Mouse (Mus musculus) gastrocnemius, postnatal 36 days (tissue): ENCODE results near the gene 5730455P16Rik. TPM values are rescaled to one million over a fixed set of nuclear protein-coding genes. Genes with fewer than 3 reads are reported as not detected.
"Not testable (repeated sequence)": the region's sequence is repeated elsewhere in the genome, so short reads cannot be mapped to it uniquely, and the experiment has no call there.

Experiments used
- DNase-seq, 2 experiments: peaks; one replicate each; pipeline ENCODE4 v3.0.0; 2022
- intact Hi-C: fragments of 180-260 bp; cut with DNase I; formaldehyde crosslinking; loops from one replicate; pipeline ENCODE4 v1.15.1; 2025
- long read RNA-seq, 2 experiments: library from polyadenylated mRNA; stranded (forward); transcript quantifications; one replicate each; pipeline ENCODE4 v2.0.0; 2021
- total RNA-seq, 2 experiments: library from RNA; stranded (reverse); gene quantifications; 2 replicates each; pipeline ENCODE4 v1.2.3; 2021

The 5730455P16Rik gene
- 10 to 100 TPM; 32.1 TPM for total RNA-seq
- long read RNA-seq, experiment 1, full-length matches to known transcripts = 18 of 25 reads
- long read RNA-seq, experiment 1, partial matches to known transcripts = 0 of 25 reads
- long read RNA-seq, experiment 1, other reads (novel, unspliced or antisense) = 7 of 25 reads
- long read RNA-seq, experiment 2, full-length matches to known transcripts = 13 of 24 reads
- long read RNA-seq, experiment 2, partial matches to known transcripts = 0 of 24 reads
- long read RNA-seq, experiment 2, other reads (novel, unspliced or antisense) = 11 of 24 reads

DNA sequence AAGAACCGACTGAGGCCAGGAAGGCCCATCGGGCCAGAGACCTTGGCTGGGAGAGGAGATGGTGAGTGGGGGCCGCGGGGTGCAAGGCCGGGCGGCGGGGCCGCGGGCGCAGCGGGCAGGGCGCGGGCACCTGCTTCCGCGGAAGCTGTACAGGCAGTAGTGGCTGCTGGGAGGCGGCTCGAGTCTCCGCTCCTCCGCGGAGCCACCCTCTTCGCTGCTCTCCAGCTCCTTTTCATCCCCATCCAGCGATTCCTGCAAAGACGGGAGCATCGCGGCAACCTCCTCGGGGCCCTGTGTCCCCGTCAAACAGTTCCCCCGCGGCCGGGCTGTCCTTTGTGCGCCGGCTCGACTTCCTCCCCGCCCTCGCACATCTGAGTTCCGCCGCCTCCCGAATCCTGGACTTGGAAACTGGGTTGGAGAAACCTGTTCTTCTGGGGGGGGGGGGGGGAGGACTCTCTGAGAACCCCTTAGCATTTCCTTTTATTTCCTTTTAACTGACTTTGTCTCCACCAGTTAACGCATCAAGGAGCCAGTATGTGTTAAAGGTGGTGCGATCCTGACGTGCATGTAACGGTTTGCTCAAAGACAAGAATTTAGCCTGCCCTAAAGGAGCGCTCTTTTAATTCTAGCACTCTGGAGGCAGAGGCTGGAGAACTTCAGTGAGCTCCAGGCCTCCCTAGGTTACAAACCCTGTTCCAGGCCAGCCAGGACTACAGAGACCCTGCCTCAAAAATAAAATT lies at the start of gene 5730455P16Rik:
Gene 5730455P16Rik, minus strand, starts transcription at position 323 of the 740 bp plus-strand sequence.
- intact Hi-C loops = no loop called here

DNA sequence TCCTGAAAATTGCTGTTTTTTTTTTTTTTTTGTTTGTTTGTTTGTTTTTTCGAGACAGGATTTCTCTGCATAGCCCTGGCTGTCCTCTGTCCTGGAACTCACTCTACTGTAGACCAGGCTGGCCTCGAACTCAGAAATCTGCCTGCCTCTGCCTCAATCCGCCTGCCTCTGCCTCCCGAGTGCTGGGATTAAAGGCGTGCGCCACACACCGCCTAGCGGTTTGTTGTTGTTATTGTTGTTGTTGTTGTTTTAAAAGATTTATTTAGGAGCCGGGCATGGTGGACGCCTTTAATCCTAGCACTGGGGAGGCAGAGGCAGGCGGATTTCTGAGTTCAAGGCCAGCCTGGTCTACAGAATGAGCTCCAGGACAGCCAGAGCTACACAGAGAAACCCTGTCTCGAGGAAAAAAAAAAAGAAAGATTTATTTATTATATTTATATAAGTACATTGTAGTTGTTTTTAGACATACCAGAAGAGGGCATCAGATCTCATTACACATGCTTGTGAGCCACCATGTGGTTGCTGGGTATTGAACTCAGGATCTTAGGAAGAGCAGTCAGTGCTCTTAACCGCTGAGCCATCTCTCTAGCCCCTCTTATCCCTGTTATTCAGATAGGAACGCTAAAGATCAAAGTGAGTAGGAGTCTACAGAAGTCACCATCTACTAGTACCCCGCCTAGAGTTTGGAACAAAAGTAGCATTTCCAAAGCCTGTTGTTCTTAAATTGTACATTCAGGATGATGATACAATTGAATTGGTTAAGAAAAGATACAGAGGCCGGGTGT lies 48.4 kb upstream of the 5730455P16Rik start:
- not testable (repeated sequence) for DNase-seq
- intact Hi-C loops = loop anchor here (5.0 kb wide), 2 partner anchors 46 to 246 kb away; no protein-coding TSS in a partner anchor

More for the DNA sequence above, at the start of gene 5730455P16Rik:
- DNase-seq = peak; percentile 79 to 80

DNA sequence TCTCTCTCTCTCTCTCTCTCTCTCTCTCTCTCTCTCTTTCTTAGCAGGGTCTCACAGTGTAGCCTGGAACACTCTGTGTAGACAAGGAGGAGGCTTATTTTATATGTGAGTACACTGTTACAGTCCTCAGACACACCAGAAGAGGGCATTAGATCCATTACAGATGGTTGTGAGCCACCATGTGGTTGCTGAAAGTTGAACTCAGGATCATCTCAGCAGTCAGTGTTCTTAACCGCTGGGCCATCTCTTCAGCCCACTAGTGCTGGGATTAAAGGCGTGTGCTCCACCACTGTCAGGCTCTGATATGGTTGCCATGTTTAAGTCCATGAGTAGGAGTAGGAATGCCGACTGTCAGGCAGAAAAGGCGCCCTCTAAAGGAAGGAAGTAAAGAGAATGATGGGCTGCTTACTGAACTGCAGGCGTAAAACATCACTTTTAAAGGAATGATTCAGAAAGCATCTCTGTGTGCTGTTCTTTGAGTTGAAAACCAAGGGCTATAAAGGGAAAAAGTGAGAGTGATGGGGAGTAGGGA lies 47.5 kb upstream of the 5730455P16Rik start:
- DNase-seq = no peak
- intact Hi-C loops = loop anchor here (5.0 kb wide), 2 partner anchors 47 to 247 kb away; no protein-coding TSS in a partner anchor

DNA sequence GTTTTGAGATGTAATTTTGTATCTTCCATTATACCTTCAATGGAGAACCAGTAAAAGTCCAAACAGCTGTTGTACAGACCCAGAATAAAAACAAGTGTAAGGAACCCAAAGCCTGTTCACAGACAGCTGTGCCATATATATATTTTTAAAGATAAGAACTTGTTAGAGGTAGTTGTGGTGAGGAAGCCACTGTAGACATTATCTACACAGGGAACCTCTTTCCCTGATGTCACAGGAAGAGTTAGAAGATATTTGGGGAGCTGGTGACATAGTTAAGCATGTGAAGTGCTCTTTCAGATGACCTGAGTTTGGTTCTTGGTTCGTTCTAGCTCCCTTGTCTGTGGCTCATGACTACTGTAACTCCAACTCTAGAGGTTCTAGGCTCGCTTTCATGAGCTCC lies 46.9 kb upstream of the 5730455P16Rik start:
- intact Hi-C loops = loop anchor here (5.0 kb wide), 2 partner anchors 48 to 248 kb away; no protein-coding TSS in a partner anchor
- DNase-seq = no peak

DNA sequence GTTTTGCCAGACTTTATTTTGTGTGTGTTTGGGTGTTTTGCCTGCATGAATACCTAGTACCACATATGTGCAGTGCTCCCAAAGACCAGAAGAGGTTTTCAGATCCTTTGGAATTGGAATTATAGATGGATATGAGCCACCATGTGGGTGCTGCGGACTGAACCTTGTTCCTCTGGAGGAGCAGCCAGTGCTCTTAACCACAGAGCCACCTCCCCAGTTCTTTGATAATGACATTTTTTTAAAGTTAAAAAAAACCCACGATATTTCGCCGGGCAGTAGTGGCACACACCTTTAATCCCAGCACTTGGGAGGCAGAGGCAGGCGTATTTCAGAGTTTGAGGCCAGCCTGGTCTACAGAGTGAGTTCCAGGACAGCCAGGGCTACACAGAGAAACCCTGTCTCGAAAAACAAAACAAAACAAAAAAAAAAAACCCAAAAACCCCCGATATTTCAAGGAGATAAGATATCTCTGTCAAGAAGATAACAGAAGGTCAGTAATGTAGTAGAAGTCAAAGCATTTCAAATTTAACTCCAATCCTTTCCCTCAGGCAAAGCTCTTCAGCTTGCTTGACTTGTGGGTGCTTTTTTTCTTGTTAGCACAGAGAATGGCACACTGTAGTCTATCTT lies 43.7 kb upstream of the 5730455P16Rik start:
- intact Hi-C loops = no loop called here
- DNase-seq = no peak

DNA sequence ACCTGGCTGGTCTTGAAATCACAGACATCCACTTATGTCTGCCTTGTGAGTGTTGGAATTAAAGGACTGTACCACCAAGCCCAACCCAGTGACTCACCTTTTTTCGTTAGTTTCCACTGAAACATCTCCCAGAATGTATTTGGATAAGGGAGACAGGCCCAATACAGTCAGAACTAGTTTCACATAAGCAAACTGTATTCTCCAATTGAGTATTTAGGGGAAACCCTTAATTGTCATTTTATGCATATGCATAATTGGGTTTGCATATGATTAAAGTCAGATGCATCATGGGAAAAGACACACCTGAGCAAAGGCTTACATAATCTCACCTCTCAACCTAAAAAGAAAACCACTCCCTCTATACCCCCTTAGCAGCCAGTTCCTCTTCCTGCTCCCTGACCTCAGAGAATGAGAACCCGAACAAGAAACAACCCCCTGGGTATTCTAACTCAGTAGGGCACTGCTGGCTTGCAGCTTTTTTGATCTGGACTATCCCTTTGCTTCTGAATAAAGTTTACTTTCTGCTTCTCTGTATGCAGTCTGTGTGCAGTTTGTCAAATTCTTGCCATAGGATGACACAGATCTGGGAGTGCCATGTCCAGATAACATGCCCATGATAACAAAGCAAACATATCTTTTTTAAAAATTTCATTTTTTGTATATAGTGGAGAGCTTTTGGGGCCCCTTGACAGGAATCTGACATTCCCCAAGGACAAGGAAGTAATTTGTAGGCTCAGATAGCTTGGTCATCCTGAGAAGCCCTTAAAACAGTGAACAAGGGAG lies 42.6 kb upstream of the 5730455P16Rik start:
- no peak for DNase-seq
- intact Hi-C loops = no loop called here

DNA sequence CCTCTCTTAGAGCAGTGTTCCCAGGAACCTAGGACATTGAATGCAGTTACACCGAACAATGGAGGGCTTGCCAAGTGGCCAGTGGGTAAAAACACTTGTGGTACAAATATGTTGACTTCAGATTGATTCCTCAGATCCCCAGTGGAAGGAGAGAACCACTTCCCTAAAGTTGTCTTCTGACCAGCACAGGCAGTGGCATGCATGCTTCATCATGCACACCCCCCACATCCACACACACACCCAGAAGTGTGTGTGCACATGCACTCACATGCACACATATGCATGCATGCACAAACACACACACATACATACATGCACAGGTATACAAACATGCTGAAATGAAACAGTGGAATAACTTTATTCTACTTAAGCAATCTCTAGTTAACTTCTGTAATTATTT lies 41.9 kb upstream of the 5730455P16Rik start:
- intact Hi-C loops = no loop called here

DNA sequence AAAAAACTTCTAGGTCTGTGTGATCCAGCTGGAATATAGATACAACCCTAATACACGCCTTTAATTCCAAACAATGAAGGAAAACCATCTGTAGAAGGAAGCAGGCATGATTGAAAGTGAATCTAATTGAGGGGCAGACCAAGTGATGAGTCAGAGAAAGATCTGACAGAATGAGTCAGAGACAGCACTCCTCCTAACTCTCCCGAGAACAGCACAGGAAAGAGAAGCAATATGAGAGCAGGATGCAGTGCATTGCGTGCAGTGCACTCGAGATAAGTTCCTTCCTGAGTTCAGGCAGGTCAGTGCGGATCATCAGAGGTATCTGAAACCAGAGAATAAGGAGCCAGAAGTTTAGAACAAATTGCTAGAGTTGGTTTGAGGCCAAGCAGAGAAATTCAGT lies 39.3 kb upstream of the 5730455P16Rik start:
- DNase-seq = no peak
- intact Hi-C loops = no loop called here

More for the DNA sequence above, 41.9 kb upstream of the 5730455P16Rik start:
- DNase-seq = no peak

DNA sequence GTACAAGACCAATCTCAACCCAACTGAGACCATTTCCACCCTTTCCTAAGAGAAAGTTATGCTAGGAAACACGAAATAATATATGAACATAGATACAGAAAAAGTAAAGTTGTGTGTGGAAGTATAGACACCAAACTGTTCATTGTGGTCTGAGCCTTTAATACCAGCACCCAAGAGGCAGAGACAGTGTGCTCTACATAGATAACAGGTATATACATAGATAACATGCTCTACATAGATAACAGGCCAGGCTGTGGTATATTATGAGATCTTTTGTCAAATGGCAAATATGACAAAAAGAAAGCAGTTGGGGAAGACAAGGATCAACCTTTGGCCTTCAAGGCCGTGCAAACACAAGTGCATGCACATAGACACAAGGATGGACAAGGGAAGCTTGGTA lies 32.5 kb upstream of the 5730455P16Rik start:
- no peak for DNase-seq
- intact Hi-C loops = no loop called here

DNA sequence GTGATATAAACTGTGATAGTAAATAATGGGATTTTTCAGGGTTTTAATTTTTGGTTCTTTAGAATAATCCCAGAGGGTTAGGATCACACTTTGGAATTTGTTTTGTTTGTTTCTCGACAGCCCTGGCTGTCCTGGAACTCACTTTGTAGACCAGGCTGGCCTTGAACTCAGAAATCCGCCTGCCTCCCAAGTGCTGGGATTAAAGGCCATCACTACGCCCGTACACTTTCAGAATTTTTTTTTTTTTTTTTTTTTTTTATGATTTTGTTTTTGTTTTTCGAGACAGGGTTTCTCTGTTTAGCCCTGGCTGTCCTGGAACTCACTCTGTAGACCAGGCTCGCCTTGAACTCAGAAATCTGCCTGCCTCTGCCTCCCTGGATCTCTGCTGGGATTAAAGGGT lies 30.0 kb upstream of the 5730455P16Rik start:
- intact Hi-C loops, DNase-seq: not testable (repeated sequence)

DNA sequence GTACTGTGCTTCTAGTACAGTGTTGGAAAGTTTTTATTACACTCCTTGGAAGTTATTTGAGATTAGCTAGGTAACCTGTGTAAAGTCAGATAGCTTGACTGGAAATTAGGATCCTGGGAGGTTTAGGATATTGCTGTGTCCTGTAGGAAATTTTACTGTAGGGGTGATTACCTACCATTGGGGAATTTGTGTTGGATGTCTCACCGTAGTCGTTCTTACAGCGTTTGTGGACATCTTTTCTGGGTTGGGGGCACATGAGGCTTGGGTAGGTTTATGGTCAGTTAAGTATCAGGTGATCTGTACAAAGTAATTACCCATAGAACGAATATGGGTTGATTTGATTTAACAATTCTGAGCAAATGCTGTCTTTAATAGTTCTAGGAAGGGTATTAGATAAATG lies 18.8 kb upstream of the 5730455P16Rik start:
- intact Hi-C loops = no loop called here
- no peak for DNase-seq

DNA sequence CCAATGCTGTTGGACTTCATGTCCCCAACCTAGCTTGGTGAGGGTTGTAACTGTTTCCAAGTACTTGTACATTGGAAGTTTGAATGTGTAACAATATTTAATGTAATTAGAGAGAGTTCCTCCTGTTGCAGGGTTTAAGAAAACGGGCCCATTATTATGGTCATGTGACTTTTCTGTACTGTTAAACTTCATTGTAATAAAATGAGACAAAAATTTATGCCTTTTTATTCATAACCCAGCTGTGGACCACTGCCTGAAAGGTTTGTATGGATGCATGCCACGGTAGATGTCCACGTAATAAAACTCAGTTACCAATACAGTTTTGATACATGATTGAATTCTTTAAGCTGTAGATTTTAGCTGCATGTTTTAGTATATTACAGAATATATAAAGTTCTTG lies 18.1 kb upstream of the 5730455P16Rik start:
- no peak for DNase-seq
- intact Hi-C loops = no loop called here

DNA sequence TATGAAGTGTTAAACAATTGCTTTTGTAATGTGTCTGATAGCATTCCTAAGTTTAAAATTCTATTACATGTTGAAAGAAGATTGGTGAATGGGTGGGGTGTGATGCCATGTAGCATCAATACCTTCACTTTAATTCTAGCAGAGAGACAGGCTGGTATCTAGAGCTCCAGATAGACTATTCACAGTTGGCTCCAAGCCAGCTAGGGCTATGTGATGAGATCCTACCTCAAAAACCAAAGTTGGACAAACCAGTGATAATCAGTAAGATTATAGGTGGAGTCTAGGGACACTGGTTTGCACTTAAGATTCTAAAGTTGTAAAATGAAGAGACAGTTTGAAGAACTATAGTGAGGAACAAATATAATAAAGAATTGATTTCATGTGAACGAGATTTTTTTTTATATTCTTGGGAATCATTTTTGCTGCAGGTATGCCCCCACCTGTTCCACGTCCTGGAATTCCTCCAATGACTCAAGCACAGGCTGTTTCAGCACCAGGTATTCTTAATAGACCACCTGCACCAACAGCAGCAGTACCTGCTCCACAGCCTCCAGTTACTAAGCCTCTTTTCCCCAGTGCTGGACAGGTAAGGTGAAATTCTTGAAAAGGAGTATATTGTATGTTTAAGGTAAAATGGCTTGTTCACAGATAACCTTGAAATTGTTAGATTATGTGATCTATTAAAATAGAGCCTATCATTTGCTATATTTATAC lies 13.7 kb upstream of the 5730455P16Rik start:
- DNase-seq = no peak
- intact Hi-C loops = no loop called here

DNA sequence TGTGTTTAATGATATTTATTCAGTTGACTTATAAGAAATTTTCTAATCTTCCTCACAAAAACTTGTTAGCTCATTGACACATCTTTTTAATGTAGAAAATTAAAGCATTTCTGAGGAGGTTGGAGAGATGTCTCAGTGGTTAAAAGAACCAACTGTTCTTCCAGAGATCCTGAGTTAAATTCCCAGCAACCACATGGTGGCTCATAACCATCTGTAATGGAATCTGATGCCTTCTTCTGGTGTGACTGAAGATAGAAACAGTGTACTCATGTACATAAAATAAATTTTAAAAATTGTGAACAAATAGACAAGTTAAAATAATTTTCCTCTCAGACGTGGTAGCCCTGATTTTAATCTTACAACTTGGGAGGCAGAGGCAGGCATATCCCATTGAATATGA lies 12.1 kb upstream of the 5730455P16Rik start:
- intact Hi-C loops = no loop called here

DNA sequence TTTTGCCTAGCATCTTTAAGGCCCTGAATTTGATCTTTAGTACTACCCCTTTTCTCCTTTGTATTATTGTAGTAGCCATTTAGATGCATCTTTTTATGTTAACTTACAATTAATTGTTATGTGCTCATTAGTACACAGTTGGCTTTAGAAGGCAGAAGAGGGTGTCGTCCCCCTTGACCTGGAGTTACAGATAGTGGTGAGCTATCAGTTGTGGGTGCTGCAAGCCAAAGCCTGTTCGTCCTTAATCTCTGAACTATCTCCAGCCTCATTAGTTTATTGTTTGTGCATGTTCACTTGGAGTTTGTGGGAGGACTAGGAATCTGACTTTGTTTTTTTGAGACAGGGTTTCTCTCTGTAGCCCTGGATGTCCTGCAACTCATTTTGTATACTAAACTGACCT lies 9.0 kb upstream of the 5730455P16Rik start:
- intact Hi-C loops = no loop called here
- DNase-seq = no peak

More for the DNA sequence above, 12.1 kb upstream of the 5730455P16Rik start:
- DNase-seq = no peak

DNA sequence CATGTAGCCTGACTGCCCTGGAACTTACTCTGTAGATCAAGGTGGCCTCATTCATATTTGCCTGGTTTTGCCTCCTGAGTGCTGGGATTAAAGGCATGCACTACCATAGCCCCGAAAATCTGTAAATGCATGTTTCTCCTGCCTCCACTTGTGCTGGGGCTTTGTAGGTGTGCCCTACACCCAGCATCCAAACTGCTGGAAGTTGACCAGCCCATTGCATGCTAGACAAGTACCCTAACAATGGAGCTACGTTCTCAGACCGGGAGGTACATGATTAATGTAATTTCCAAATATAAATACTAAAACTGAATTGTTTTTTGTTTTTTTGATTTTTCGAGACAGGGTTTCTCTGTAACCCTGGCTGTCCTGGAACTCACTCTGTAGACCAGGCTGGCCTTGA lies 7.2 kb upstream of the 5730455P16Rik start:
- intact Hi-C loops = no loop called here
- no peak for DNase-seq

DNA sequence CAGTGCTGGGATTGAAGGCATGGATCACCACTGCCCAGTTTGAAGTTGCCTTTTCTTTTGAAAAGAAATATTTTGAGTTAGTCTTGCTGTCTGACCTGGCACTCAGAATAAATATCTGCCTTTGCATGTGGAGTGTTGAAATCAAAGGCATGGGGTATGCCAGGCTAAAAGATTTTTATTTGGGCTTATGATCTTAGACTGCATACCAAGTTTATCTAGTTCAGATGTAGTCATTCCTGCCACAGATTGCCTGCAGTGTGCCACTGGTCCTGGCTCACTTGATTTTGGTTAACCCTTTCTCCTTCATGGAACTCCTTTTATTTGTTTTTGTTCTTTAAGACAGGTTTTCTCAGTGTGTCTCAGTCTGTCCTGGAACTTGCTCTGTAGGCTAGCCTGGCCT lies 6.6 kb upstream of the 5730455P16Rik start:
- no peak for DNase-seq
- intact Hi-C loops = no loop called here

DNA sequence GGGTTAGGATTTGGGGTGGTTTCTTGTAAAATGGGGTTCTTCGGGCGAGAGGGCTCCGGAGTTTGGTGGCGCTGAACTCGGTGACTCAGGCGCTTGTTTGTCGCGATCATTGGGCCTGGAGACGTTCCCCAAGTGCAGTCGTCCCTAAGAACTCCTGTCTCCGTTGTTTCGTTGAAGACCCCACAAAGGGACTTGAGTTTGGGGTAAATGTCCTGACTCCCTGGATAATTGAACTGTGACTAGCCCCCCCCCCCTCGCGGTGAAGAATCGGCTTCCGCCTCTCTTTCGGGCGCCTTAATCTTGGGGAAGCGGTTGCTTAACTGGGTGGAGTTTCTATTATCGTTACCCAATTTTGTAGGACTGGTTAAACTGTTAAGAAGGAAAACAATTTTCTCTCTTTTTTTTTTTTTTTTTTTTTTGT lies 5.8 kb upstream of the 5730455P16Rik start:
- intact Hi-C loops = no loop called here
- DNase-seq = peak in 1 of 2 experiments; percentile 13
